Mouse (Mus musculus): Measurements from ENCODE around the gene Fam219b. TPM values are rescaled to one million over a fixed set of nuclear protein-coding genes. Genes with fewer than 3 reads are reported as not detected.

Gene Fam219b
- 11.4 and 12.8 TPM in 2 replicates for polyA plus RNA-seq (2015; fragmentation: Nextera tagmentation; extraction: Ambion mirVana)

- ATAC-seq (ENCODE audit: extremely low read depth, insufficient number of reproducible peaks, low FRiP score, low TSS enrichment) = peak; percentile 67
- 3% methylated on average over 45 of the region's 45 CpGs for WGBS
- Histone ChIP-seq H3K27ac (replicated peaks) (peak within 1 kb of the TSS; percentile 88), H3K4me2 (peak within 1 kb of the TSS; percentile 89), H3K4me3 (peak within 1 kb of the TSS; percentile 96), H3K9me3 (no peaks in the 10 kb centered on the region), H3K4me1 (peaks cover 21% of the 10 kb centered on the region), H3K27me3 (replicated peaks) (no peaks in the 10 kb centered on the region), H3K36me3 (peaks cover 64% of the 10 kb centered on the region), H3K9ac (peak within 1 kb of the TSS; percentile 94)
Measured at GRCm38 (mm10) chr9:57537044-57537727, at the start of gene Fam219b. TSS of gene Fam219b (plus strand) at chr9:57537528.

GRCm38 (mm10) chr9:57487807-57488206, 49.5 kb upstream of the Fam219b start:
- peaks cover 5% of the 10 kb centered on the region; the same call in 1 of the 2 replicates for H3K4me1 ChIP-seq
- H3K27me3 ChIP-seq (replicated peaks) = peaks cover 11% of the 10 kb centered on the region; the same call in 1 of the 2 replicates
- H3K27ac ChIP-seq (replicated peaks) = no peak overlapping the region
- no peak for ATAC-seq (ENCODE audit: extremely low read depth, insufficient number of reproducible peaks, low FRiP score, low TSS enrichment)
- H3K9me3 ChIP-seq = peaks cover 5% of the 10 kb centered on the region; the same call in 1 of the 2 replicates
- H3K36me3 ChIP-seq = no peaks in the 10 kb centered on the region
- no peak overlapping the region for H3K9ac ChIP-seq
- 69% methylated on average over 7 of the region's 7 CpGs for WGBS
- H3K4me2 ChIP-seq = no peak overlapping the region
- H3K4me3 ChIP-seq = no peak overlapping the region

DNA sequence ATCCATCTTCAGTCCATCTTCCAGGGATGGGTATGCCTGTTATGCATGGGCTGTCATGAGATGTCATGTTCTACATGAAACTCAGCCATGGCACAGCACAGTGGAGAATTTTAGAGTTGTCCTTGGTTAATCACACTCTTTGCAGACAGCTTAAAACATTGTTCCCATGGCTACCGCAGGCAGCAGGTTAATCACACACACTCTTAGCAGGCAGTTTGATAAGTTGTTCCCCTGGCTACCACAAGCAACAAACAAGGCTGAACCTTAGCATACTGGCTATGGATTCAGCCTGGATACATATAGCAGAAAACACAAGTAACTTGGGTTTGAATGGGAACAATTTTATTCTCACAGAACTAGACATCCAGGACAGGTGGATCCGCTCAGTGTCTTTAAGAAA, 43.8 kb upstream of the Fam219b start:
- peaks cover 5% of the 10 kb centered on the region; the same call in 1 of the 2 replicates for H3K9me3 ChIP-seq
- peaks cover 12% of the 10 kb centered on the region; the same call in 1 of the 2 replicates for H3K27me3 ChIP-seq (replicated peaks)
- peaks cover 6% of the 10 kb centered on the region; the same call in 1 of the 2 replicates for H3K4me1 ChIP-seq
- WGBS = 71% methylated on average over 2 of the region's 2 CpGs
- H3K36me3 ChIP-seq = no peaks in the 10 kb centered on the region
- H3K27ac ChIP-seq (replicated peaks) = no peak overlapping the region
- H3K4me3 ChIP-seq = no peak overlapping the region
- H3K4me2 ChIP-seq = no peak overlapping the region
- ATAC-seq (ENCODE audit: extremely low read depth, insufficient number of reproducible peaks, low FRiP score, low TSS enrichment) = no peak
- H3K9ac ChIP-seq = no peak overlapping the region

- Histone ChIP-seq H3K4me2 (no peak overlapping the region), H3K9ac (no peak overlapping the region), H3K4me3 (no peak overlapping the region), H3K27me3 (replicated peaks) (peaks cover 24% of the 10 kb centered on the region), H3K4me1 (peaks cover 6% of the 10 kb centered on the region; the same call in 1 of the 2 replicates), H3K27ac (replicated peaks) (no peak overlapping the region), H3K9me3 (peaks cover 5% of the 10 kb centered on the region; the same call in 1 of the 2 replicates), H3K36me3 (no peaks in the 10 kb centered on the region)
- ATAC-seq (ENCODE audit: extremely low read depth, insufficient number of reproducible peaks, low FRiP score, low TSS enrichment) = no peak
Measured at GRCm38 (mm10) chr9:57494970-57495369, 42.4 kb upstream of the Fam219b start.

DNA sequence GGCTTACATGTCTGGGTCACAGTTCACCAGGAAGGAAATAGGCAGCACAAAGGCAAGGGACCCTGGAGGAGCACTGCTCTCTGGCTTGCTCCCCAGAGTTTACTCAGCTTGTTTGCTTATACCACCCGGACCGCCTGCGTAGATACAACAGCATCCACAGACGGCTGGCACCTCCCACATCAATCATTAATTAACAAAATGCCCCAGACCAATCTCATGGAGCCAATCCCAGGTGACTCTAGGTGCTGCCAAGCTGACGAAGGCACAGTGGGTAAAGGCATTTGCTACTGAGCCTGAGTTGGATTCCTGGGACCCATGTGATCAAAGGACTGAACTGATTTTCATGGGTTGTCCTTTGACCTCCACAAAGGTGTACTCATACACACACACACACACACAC, 40.1 kb upstream of the Fam219b start:
- WGBS = 56% methylated on average over 5 of the region's 5 CpGs
- no peaks in the 10 kb centered on the region for H3K9me3 ChIP-seq
- H3K27me3 ChIP-seq (replicated peaks) = peaks cover 46% of the 10 kb centered on the region
- no peak for ATAC-seq (ENCODE audit: extremely low read depth, insufficient number of reproducible peaks, low FRiP score, low TSS enrichment)
- H3K4me3 ChIP-seq = no peak overlapping the region
- H3K36me3 ChIP-seq = no peaks in the 10 kb centered on the region
- H3K4me2 ChIP-seq = no peak overlapping the region
- peaks cover 17% of the 10 kb centered on the region for H3K4me1 ChIP-seq
- no peak overlapping the region for H3K27ac ChIP-seq (replicated peaks)
- no peak overlapping the region for H3K9ac ChIP-seq

DNA sequence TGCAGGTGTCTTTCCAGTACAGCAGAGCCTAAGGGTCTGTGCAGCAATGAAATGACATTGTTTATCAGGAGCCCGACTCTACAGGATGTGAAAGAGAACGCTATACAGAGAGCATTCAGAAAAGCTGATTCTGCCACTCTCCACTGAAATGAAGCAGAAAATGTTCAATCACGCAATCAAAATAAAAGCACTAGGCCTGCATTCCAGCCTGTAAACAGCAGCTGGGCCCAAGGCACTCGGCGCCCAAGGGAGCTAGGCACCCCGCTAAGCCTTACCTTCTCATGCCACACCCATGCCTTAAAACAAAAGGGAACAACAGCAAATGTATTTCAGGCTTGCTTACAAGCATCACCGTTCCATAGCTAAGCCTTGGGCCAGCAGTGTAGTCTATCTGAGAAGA, 38.8 kb upstream of the Fam219b start:
- no peaks in the 10 kb centered on the region for H3K9me3 ChIP-seq
- H3K27me3 ChIP-seq (replicated peaks) = peaks cover 59% of the 10 kb centered on the region
- no peak overlapping the region for H3K4me2 ChIP-seq
- H3K36me3 ChIP-seq = no peaks in the 10 kb centered on the region
- ATAC-seq (ENCODE audit: extremely low read depth, insufficient number of reproducible peaks, low FRiP score, low TSS enrichment) = no peak
- H3K27ac ChIP-seq (replicated peaks) = no peak overlapping the region
- 57% methylated on average over 7 of the region's 7 CpGs for whole genome bisulfite sequencing
- no peak overlapping the region for H3K9ac ChIP-seq
- no peak overlapping the region for H3K4me3 ChIP-seq
- H3K4me1 ChIP-seq = peaks cover 28% of the 10 kb centered on the region

DNA sequence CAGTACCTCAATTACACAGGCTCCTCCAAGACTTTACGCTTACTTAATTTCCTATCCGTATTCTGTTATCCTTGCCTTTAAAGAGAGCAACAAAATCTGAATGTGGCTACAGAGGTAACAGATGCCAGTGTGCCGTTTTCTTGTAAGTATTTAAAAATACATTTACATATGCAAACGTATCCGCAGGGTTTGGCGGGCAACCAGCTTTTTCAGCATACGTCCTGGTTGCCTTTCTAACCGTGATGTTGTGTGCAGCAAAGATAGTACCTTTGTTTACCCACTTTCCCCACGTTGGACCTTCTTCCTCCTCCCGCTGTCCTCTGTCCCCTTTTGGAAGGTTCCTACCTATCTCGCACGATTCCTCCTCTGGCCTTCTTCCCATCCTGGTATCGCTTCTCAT, 35.9 kb upstream of the Fam219b start:
- Histone ChIP-seq H3K4me1 (peaks cover 54% of the 10 kb centered on the region), H3K9ac (peak overlapping the region; percentile 47), H3K4me2 (peak overlapping the region; percentile 97), H3K27me3 (replicated peaks) (peaks cover 76% of the 10 kb centered on the region), H3K4me3 (peak overlapping the region; percentile 28; the same call in 1 of the 2 replicates), H3K9me3 (no peaks in the 10 kb centered on the region), H3K36me3 (no peaks in the 10 kb centered on the region), H3K27ac (replicated peaks) (no peak overlapping the region)
- 23% methylated on average over 13 of the region's 13 CpGs for WGBS
- ATAC-seq (ENCODE audit: extremely low read depth, insufficient number of reproducible peaks, low FRiP score, low TSS enrichment) = no peak

DNA sequence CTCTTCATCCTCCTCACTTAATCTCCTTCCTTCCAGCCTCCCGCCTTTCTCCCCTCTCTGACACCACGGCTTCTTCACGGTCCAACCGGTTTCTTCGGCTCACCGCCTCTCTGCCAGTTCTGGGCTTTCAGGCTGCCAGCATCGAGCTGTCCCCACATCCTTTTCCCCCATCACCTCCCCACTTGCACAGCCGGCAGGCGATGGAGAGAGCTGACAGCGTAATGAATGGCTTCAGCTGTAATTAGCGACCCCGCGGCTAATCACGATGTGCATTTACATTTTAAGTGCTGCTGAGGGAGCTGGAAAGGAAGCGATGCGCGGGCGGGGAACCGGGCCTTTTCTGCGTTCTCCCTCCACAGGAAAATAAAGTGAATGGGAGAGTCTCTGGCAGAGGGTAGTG, 35.5 kb upstream of the Fam219b start:
- Histone ChIP-seq H3K4me3 (peak overlapping the region; percentile 28), H3K9me3 (no peaks in the 10 kb centered on the region), H3K4me2 (peak overlapping the region; percentile 97), H3K27me3 (replicated peaks) (peaks cover 76% of the 10 kb centered on the region), H3K9ac (peak overlapping the region; percentile 47), H3K4me1 (peaks cover 58% of the 10 kb centered on the region), H3K27ac (replicated peaks) (no peak overlapping the region), H3K36me3 (no peaks in the 10 kb centered on the region)
- no peak for ATAC-seq (ENCODE audit: extremely low read depth, insufficient number of reproducible peaks, low FRiP score, low TSS enrichment)
- 10% methylated on average over 20 of the region's 20 CpGs for WGBS

- Histone ChIP-seq H3K27me3 (replicated peaks) (peaks cover 68% of the 10 kb centered on the region), H3K4me3 (peak overlapping the region; percentile 56), H3K36me3 (no peaks in the 10 kb centered on the region), H3K4me1 (peaks cover 58% of the 10 kb centered on the region), H3K9me3 (no peaks in the 10 kb centered on the region), H3K4me2 (peak overlapping the region; percentile 97), H3K9ac (peak overlapping the region; percentile 76), H3K27ac (replicated peaks) (no peak overlapping the region)
- no peak for ATAC-seq (ENCODE audit: extremely low read depth, insufficient number of reproducible peaks, low FRiP score, low TSS enrichment)
- 7% methylated on average over 23 of the region's 23 CpGs for WGBS
Measured at GRCm38 (mm10) chr9:57502911-57503621, 34.3 kb upstream of the Fam219b start.

GRCm38 (mm10) chr9:57503622-57504380, 33.5 kb upstream of the Fam219b start, which contains the start of gene Rpp25:
TSS of gene Rpp25 (plus strand) at chr9:57504026.
- Histone ChIP-seq H3K4me2 (peak within 1 kb of the TSS; percentile 97), H3K27ac (replicated peaks) (peak within 1 kb of the TSS; percentile 82), H3K9ac (peak within 1 kb of the TSS; percentile 76), H3K4me1 (peaks cover 58% of the 10 kb centered on the region), H3K27me3 (replicated peaks) (peaks cover 61% of the 10 kb centered on the region), H3K9me3 (no peaks in the 10 kb centered on the region), H3K4me3 (peak within 1 kb of the TSS; percentile 56), H3K36me3 (no peaks in the 10 kb centered on the region)
- ATAC-seq (ENCODE audit: extremely low read depth, insufficient number of reproducible peaks, low FRiP score, low TSS enrichment) = no peak; the same call in 1 of the 2 replicates
- under 1% methylated on average over 46 of the region's 46 CpGs for WGBS

- Histone ChIP-seq H3K4me3 (peak overlapping the region; percentile 56), H3K4me2 (peak overlapping the region; percentile 97), H3K27me3 (replicated peaks) (peaks cover 58% of the 10 kb centered on the region), H3K36me3 (no peaks in the 10 kb centered on the region), H3K4me1 (peaks cover 58% of the 10 kb centered on the region), H3K9ac (peak overlapping the region; percentile 76), H3K9me3 (no peaks in the 10 kb centered on the region), H3K27ac (replicated peaks) (peak overlapping the region; percentile 82)
- ATAC-seq (ENCODE audit: extremely low read depth, insufficient number of reproducible peaks, low FRiP score, low TSS enrichment) = peak; percentile 55
- WGBS = under 1% methylated on average over 34 of the region's 34 CpGs
Measured at GRCm38 (mm10) chr9:57504381-57504700, 33.0 kb upstream of the Fam219b start.

All from heart, embryonic 13.5 days (tissue).